In the genomic region with DNA sequence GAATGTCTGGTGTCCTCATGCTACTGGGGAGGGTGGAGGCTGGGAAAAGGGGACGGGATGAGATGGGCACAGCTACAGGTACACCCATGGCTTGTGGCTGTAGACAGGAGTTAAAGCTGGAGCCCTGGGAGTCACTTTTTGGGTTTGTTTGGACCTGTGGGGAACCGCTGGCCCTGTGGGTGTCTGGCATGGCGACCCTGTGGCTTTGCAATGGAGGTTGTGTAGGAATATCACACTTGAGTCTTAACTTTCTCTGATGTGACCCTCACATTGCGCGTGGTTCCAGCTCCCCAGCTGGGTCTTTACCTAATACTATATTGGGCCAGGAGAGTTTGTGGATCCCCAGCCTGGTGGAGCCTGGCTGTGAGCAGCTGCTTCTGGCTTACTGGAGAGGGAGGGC, we compare ENCODE assay signal across 36 mouse cellular contexts. TPM values are rescaled to one million over a fixed set of nuclear protein-coding genes. Genes with fewer than 3 reads are reported as not detected.
"Had no signal": no experiment of that assay in that cellular context is flagged by ENCODE, and none has a peak within 500 bp of the region (broad histone marks: within the 10 kb centered on the region; RNA-seq: fewer than 3 reads in every experiment).

No protein-coding gene starts in this region.

- H3K9me3 ChIP-seq: heart, embryonic 12.5 days; heart, embryonic 13.5 days; heart, embryonic 15.5 days; hindbrain, embryonic 10.5 days; hindbrain, embryonic 12.5 days; hindbrain, embryonic 13.5 days; hindbrain, embryonic 15.5 days; intestine, embryonic 15.5 days; kidney, embryonic 15.5 days had no signal

- ATAC-seq: hindbrain, embryonic 16.5 days; hindbrain, postnatal 0 days; inflammation-experienced regulatory T-cells, adult 6 months; intestine, embryonic 15.5 days; intestine, embryonic 16.5 days; intestine, postnatal 0 days had no signal

- H3K4me2 ChIP-seq: heart, embryonic 11.5 days; heart, embryonic 12.5 days; heart, embryonic 13.5 days; heart, embryonic 15.5 days; hindbrain, embryonic 12.5 days; hindbrain, embryonic 13.5 days; hindbrain, embryonic 14.5 days; hindbrain, embryonic 15.5 days; intestine, embryonic 15.5 days; kidney, embryonic 15.5 days had no signal

- H3K9ac ChIP-seq: heart, embryonic 12.5 days; heart, embryonic 13.5 days; heart, embryonic 15.5 days; hindbrain, embryonic 12.5 days; hindbrain, embryonic 13.5 days; hindbrain, embryonic 14.5 days; hindbrain, embryonic 15.5 days; intestine, embryonic 15.5 days; kidney, embryonic 15.5 days had no signal

- H3K27ac ChIP-seq: heart, embryonic 13.5 days; heart, embryonic 15.5 days; hindbrain, embryonic 10.5 days; hindbrain, embryonic 12.5 days; hindbrain, embryonic 13.5 days; hindbrain, embryonic 14.5 days; hindbrain, embryonic 15.5 days; hindbrain, postnatal 0 days; intestine, embryonic 15.5 days; kidney, embryonic 15.5 days; kidney, postnatal 0 days; layer of hippocampus, adult 2 months; left cerebral cortex, adult 2 months had no signal

- H3K27me3 ChIP-seq: heart, embryonic 12.5 days; heart, embryonic 13.5 days; heart, embryonic 15.5 days; hindbrain, embryonic 15.5 days; intestine, embryonic 15.5 days; kidney, embryonic 15.5 days had no signal

- DNase-seq: heart, postnatal 10 days; heart, postnatal 14 days; heart, postnatal 36 days; heart, postnatal 4 days; kidney, adult 11 months; kidney, adult 18-20 months; kidney, adult 2 months; kidney, adult 8-10 months; kidney, adult 9 months; kidney, postnatal 10 days; kidney, postnatal 14 days; kidney, postnatal 36 days; kidney, postnatal 4 days; layer of hippocampus, adult 9-11 months; layer of hippocampus, postnatal 36 days had no signal

- H3K4me3 ChIP-seq: heart, embryonic 12.5 days; heart, embryonic 13.5 days; heart, embryonic 15.5 days; hindbrain, embryonic 10.5 days; hindbrain, embryonic 12.5 days; hindbrain, embryonic 13.5 days; hindbrain, embryonic 15.5 days; intestine, embryonic 15.5 days; kidney, embryonic 15.5 days; layer of hippocampus, adult 2 months; left cerebral cortex, adult 2 months had no signal

RNA-seq across cellular contexts. Expression of a gene that starts 6.4 kb away (rescaled TPM):
- total RNA-seq: hematopoietic stem cell, adult 5-6 weeks; hindbrain, postnatal 0 days; left cerebral cortex, adult 18-20 months had no signal
- polyA plus RNA-seq: heart, embryonic 12.5 days had no signal
